Mouse (Mus musculus): Measurements from ENCODE around the gene Krt39.

DNA sequence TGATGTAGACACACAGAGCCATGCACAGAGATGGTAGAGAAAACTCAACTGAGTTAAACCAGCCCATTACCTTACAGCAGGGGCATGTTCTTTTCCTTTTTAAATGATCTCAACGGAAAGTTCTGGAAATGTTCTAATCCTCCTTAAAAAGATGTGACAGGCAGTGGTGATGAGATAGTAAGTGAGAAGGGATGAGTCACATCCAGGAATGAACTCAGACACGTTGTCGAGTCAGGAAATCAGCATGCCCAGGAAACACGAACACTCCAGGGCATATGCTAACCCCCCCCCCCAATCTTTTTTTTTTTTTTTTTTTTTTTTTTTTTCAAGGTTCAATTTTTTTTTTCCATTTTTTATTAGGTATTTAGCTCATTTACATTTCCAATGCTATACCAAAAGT, 48.7 kb downstream of the Krt39 start:
- TF ChIP-seq ZC3H11A (IDR thresholded peaks at IDR 0.05; ENCODE audit: borderline replicate concordance, low read depth, low read length) (no peak), MAFK (IDR thresholded peaks at IDR 0.05; ENCODE audit: insufficient read depth, low read depth, low read length) (no peak), CHD2 (IDR thresholded peaks at IDR 0.05; ENCODE audit: low read depth, low read length) (no peak), ZNF384 (IDR thresholded peaks at IDR 0.05; ENCODE audit: low read depth, low read length) (no peak), HCFC1 (IDR thresholded peaks at IDR 0.05; ENCODE audit: borderline replicate concordance, insufficient read depth, low read length) (no peak)

Data from ES-E14 (cell line).